Mouse (Mus musculus) neural tube, embryonic 12.5 days (tissue): ENCODE measurements around the gene Arnt2. TPM values are rescaled to one million over a fixed set of nuclear protein-coding genes. Genes with fewer than 3 reads are reported as not detected.

Source experiments
- ATAC-seq: fragments of 200-750 bp; cut with Nextera tagmentation; 2 replicates; pipeline ENCODE4 v1.8.0; 2017; ENCODE audit warnings: low read depth, mild to moderate bottlenecking, moderate TSS enrichment, moderate library complexity; ENCODE audit not compliant: low FRiP score
- H3K27ac ChIP-seq: fragments of 300-500 bp; sonication (generic); 2 replicates; pipeline ENCODE4 v1.5.1; 2016
- H3K27me3 ChIP-seq: fragments of 300-500 bp; sonication (generic); replicated peaks from 2 replicates; pipeline ENCODE4 v1.6.1; 2016; ENCODE audit warnings: mild to moderate bottlenecking
- H3K36me3 ChIP-seq: fragments of 300-500 bp; sonication (generic); 2 replicates; pipeline ENCODE4 v1.6.1; 2016; ENCODE audit warnings: mild to moderate bottlenecking
- H3K4me1 ChIP-seq: fragments of 300-500 bp; sonication (generic); 2 replicates; pipeline ENCODE4 v1.6.1; 2016
- H3K4me2 ChIP-seq: fragments of 300-500 bp; sonication (generic); replicated peaks from 2 replicates; pipeline ENCODE4 v1.6.1; 2016; ENCODE audit warnings: mild to moderate bottlenecking
- H3K4me3 ChIP-seq: fragments of 300-500 bp; sonication (generic); 2 replicates; pipeline ENCODE4 v1.5.1; 2016
- H3K9ac ChIP-seq: fragments of 300-500 bp; sonication (generic); 2 replicates; pipeline ENCODE4 v1.6.1; 2016; ENCODE audit warnings: mild to moderate bottlenecking
- H3K9me3 ChIP-seq: fragments of 300-500 bp; sonication (generic); 2 replicates; pipeline ENCODE4 v1.6.1; 2016; ENCODE audit warnings: mild to moderate bottlenecking
- WGBS: fragments of 180-500 bp; shearing (Covaris S2); methylation state at CpG from one replicate; pipeline ENCODE4 v1.1.7; 2016; 5-methylcytosine and 5-hydroxymethylcytosine counted together
- polyA plus RNA-seq: library from polyadenylated mRNA; unstranded; fragments of >200 nt; fragmentation: Nextera tagmentation; extraction: Ambion mirVana; gene quantifications from 2 replicates; pipeline ENCODE4 v1.2.1, GENCODE M21; 2016

Gene Arnt2
- polyA plus RNA-seq: 42.9 and 49.8 TPM in 2 replicates

- H3K4me3 ChIP-seq: peak within 1 kb of the TSS; percentile 76
- peak within 1 kb of the TSS; percentile 75 for H3K4me2 ChIP-seq
- H3K9me3 ChIP-seq: no peaks in the 10 kb centered on the region
- peak within 1 kb of the TSS; percentile 86 for H3K27ac ChIP-seq
- peaks cover 29% of the 10 kb centered on the region for H3K4me1 ChIP-seq
- no peaks in the 10 kb centered on the region for H3K27me3 ChIP-seq
- peak; percentile 91 for ATAC-seq
- WGBS: under 1% methylated on average over 65 of the region's 69 CpGs
- H3K9ac ChIP-seq: peak within 1 kb of the TSS; percentile 86
- H3K36me3 ChIP-seq: no peaks in the 10 kb centered on the region; the same call in 1 of the 2 replicates
Measured at GRCm38 (mm10) chr7:84409896-84410521, at the start of gene Arnt2. TSS of gene Arnt2 (minus strand) at chr7:84410176.

- H3K4me2 ChIP-seq: no peak overlapping the region
- no peak overlapping the region for H3K9ac ChIP-seq
- no peak overlapping the region for H3K4me3 ChIP-seq
- ATAC-seq: no peak
- no peak overlapping the region for H3K27ac ChIP-seq
- no peaks in the 10 kb centered on the region for H3K9me3 ChIP-seq
- H3K27me3 ChIP-seq: no peaks in the 10 kb centered on the region
- no peaks in the 10 kb centered on the region for H3K36me3 ChIP-seq
- H3K4me1 ChIP-seq: no peaks in the 10 kb centered on the region
Measured at GRCm38 (mm10) chr7:84451681-84452080, 41.7 kb upstream of the Arnt2 start.

DNA sequence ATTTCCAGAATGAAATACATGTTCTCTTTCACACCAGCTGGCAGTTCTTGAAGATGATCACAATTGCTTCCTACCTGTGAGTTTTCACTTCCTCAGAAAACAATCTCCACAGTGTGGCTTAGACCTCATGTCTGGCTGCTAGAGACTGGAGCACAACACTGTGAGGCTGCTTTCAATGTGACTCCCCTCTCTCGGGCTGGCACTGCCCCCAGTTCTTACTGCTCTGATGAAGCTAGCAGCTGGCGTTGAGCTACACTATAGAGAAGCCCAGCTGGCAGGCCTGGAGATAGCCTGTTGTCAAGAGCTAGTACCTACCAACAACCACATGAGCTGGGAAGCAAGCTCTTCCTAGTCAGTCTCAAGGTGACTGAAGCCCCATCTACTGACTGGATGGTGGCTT lies 39.1 kb upstream of the Arnt2 start:
- Histone ChIP-seq H3K27me3 (no peaks in the 10 kb centered on the region), H3K4me3 (no peak overlapping the region), H3K27ac (no peak overlapping the region), H3K36me3 (no peaks in the 10 kb centered on the region), H3K9ac (no peak overlapping the region), H3K9me3 (no peaks in the 10 kb centered on the region), H3K4me1 (no peaks in the 10 kb centered on the region), H3K4me2 (no peak overlapping the region)
- ATAC-seq: no peak; the same call in 1 of the 2 replicates
- 72% methylated on average over 2 of the region's 2 CpGs for WGBS

DNA sequence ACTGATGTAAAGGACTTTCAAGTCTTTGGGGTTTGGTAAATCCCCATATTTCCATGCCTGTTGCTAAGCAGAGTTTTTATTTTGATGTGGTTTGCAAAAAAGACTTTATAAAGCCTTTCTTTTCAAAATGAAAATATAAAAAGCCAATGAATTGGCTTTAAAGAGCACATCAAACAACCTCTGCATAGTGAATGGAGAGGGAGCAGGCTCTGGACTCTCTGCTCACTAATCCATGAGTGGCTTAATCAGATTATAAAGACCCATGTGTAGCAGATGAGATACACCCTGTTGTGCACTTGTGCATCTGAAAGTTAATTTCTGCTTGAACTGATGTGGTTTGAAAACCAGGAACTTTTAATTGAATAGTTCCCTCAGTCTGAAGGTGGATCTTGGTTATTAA lies 38.5 kb upstream of the Arnt2 start:
- no peaks in the 10 kb centered on the region for H3K36me3 ChIP-seq
- H3K9ac ChIP-seq: no peak overlapping the region
- H3K9me3 ChIP-seq: no peaks in the 10 kb centered on the region
- no peaks in the 10 kb centered on the region for H3K27me3 ChIP-seq
- H3K4me1 ChIP-seq: no peaks in the 10 kb centered on the region
- ATAC-seq: no peak
- no peak overlapping the region for H3K4me3 ChIP-seq
- no peak overlapping the region for H3K27ac ChIP-seq
- H3K4me2 ChIP-seq: no peak overlapping the region

GRCm38 (mm10) chr7:84447740-84448435 lies 37.9 kb upstream of the Arnt2 start:
- no peaks in the 10 kb centered on the region for H3K36me3 ChIP-seq
- no peaks in the 10 kb centered on the region for H3K4me1 ChIP-seq
- no peak overlapping the region for H3K27ac ChIP-seq
- no peaks in the 10 kb centered on the region for H3K27me3 ChIP-seq
- no peak overlapping the region for H3K4me2 ChIP-seq
- 75% methylated on average over 5 of the region's 5 CpGs for WGBS
- H3K9ac ChIP-seq: no peak overlapping the region
- ATAC-seq: no peak
- H3K4me3 ChIP-seq: no peak overlapping the region
- H3K9me3 ChIP-seq: no peaks in the 10 kb centered on the region

DNA sequence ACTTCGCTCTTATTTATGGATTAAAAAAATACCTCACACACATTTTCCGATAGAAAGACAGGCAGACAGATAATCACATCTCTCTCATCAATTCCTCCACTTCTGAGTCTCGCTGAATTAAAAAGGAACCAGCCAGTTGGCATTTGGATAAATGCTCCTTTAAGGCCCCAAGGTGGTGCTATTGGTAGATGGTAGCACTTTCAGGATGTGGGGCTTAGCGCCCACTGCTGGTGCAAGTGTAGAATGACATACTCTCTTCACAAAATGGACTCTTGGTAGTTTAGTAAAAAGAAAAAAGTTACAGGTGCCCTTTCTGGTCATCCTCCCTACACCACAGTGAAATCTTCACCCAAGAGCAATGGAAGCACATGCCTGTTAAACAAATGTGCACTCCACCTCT lies 37.1 kb upstream of the Arnt2 start:
- H3K4me3 ChIP-seq: no peak overlapping the region
- no peak for ATAC-seq
- H3K4me2 ChIP-seq: no peak overlapping the region
- no peak overlapping the region for H3K27ac ChIP-seq
- H3K9ac ChIP-seq: no peak overlapping the region
- H3K27me3 ChIP-seq: no peaks in the 10 kb centered on the region
- WGBS: 23% methylated on average over 4 of the region's 4 CpGs
- H3K36me3 ChIP-seq: no peaks in the 10 kb centered on the region
- H3K4me1 ChIP-seq: no peaks in the 10 kb centered on the region
- H3K9me3 ChIP-seq: no peaks in the 10 kb centered on the region

DNA sequence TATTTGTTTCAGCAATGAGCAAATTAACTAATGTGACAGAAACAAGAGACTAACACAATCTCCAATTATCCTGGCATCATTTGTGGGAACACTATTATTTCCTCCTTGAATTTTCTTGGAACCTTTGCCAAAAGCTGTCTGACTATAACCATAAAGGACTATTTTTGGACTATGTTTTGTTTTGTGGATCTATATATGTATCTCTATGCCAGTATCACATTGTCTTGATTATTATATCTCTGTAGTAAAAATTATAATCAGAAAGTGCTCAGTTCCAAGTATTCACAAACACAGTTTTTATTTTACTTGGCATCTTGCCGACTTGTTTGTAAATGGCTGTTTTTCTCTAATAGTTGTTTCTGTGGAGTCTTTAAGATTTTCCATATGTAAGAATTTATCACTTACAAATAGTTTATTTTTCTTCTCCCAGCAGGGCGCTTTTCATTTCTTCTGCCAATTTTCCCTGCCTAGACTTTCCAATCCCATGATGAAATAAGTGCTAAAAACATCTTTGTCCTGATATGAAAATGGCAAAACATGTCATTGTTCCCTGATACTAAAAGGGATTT lies 32.5 kb upstream of the Arnt2 start:
- H3K4me3 ChIP-seq: no peak overlapping the region
- ATAC-seq: no peak
- H3K4me1 ChIP-seq: no peaks in the 10 kb centered on the region
- no peak overlapping the region for H3K9ac ChIP-seq
- H3K27ac ChIP-seq: no peak overlapping the region
- H3K27me3 ChIP-seq: no peaks in the 10 kb centered on the region
- H3K9me3 ChIP-seq: no peaks in the 10 kb centered on the region
- H3K4me2 ChIP-seq: no peak overlapping the region
- WGBS: 90% methylated on average over 2 of the region's 2 CpGs
- no peaks in the 10 kb centered on the region for H3K36me3 ChIP-seq

DNA sequence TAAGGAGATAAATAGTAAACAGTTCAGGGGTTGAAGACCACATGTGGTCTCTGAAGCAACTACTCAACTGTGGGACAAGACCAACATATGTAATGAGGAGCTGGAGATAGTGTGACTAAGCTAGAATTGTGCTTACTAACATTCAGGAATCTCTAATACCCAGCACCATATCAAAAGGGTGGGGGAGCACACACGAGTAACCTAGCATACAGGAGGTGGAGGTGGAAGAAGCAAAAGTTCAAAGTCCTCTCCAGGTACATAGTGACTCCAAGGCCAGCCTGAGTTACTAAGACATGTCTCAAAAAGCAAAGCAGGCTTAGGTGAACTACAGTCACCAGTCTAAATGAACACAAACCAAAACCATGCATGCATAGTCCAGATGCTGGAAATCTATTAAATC lies 29.6 kb upstream of the Arnt2 start:
- 70% methylated on average over 1 of the region's 1 CpGs for WGBS
- Histone ChIP-seq H3K27me3 (no peaks in the 10 kb centered on the region), H3K4me3 (no peak overlapping the region), H3K4me2 (no peak overlapping the region), H3K36me3 (no peaks in the 10 kb centered on the region), H3K27ac (no peak overlapping the region), H3K9me3 (no peaks in the 10 kb centered on the region), H3K9ac (no peak overlapping the region), H3K4me1 (no peaks in the 10 kb centered on the region)
- ATAC-seq: no peak

- no peak overlapping the region for H3K4me2 ChIP-seq
- no peak overlapping the region for H3K27ac ChIP-seq
- no peaks in the 10 kb centered on the region for H3K36me3 ChIP-seq
- H3K4me1 ChIP-seq: no peaks in the 10 kb centered on the region
- no peak for ATAC-seq
- no peak overlapping the region for H3K4me3 ChIP-seq
- H3K9ac ChIP-seq: no peak overlapping the region
- no peaks in the 10 kb centered on the region for H3K27me3 ChIP-seq
- no peaks in the 10 kb centered on the region for H3K9me3 ChIP-seq
- 67% methylated on average over 2 of the region's 2 CpGs for WGBS
Measured at GRCm38 (mm10) chr7:84434901-84435300, 24.9 kb upstream of the Arnt2 start.

GRCm38 (mm10) chr7:84432151-84432550 lies 22.2 kb upstream of the Arnt2 start:
- no peak overlapping the region for H3K27ac ChIP-seq
- ATAC-seq: no peak

GRCm38 (mm10) chr7:84427221-84427620 lies 17.2 kb upstream of the Arnt2 start:
- Histone ChIP-seq H3K36me3 (no peaks in the 10 kb centered on the region), H3K9me3 (no peaks in the 10 kb centered on the region), H3K27ac (no peak overlapping the region), H3K9ac (no peak overlapping the region), H3K4me3 (no peak overlapping the region), H3K4me1 (no peaks in the 10 kb centered on the region), H3K4me2 (no peak overlapping the region), H3K27me3 (no peaks in the 10 kb centered on the region)
- WGBS: 89% methylated on average over 2 of the region's 2 CpGs
- no peak for ATAC-seq

More at GRCm38 (mm10) chr7:84432151-84432550, 22.2 kb upstream of the Arnt2 start:
- Histone ChIP-seq H3K27me3 (no peaks in the 10 kb centered on the region), H3K9me3 (no peaks in the 10 kb centered on the region), H3K4me3 (no peak overlapping the region), H3K9ac (no peak overlapping the region), H3K36me3 (no peaks in the 10 kb centered on the region), H3K4me2 (no peak overlapping the region), H3K4me1 (no peaks in the 10 kb centered on the region)

- H3K4me3 ChIP-seq: no peak overlapping the region
- no peaks in the 10 kb centered on the region for H3K27me3 ChIP-seq
- no peaks in the 10 kb centered on the region for H3K4me1 ChIP-seq
- H3K9me3 ChIP-seq: no peaks in the 10 kb centered on the region
- WGBS: 74% methylated on average over 7 of the region's 7 CpGs
- no peak for ATAC-seq
- no peak overlapping the region for H3K4me2 ChIP-seq
- H3K9ac ChIP-seq: no peak overlapping the region
- H3K27ac ChIP-seq: no peak overlapping the region
- H3K36me3 ChIP-seq: no peaks in the 10 kb centered on the region
Measured at GRCm38 (mm10) chr7:84424670-84425385, 14.9 kb upstream of the Arnt2 start.
